Mouse (Mus musculus): ENCODE results near the gene CK137956. TPM values are rescaled to one million over a fixed set of nuclear protein-coding genes. Genes with fewer than 3 reads are reported as not detected.

Gene CK137956
- polyA plus RNA-seq, 1 experiment from 2014 or later = not detected

GRCm38 (mm10) chr4:127903954-127904353, 66.8 kb downstream of the CK137956 start:
- ATAC-seq (ENCODE audit: insufficient number of reproducible peaks, low FRiP score, low TSS enrichment, low read depth) = no peak
- WGBS = 50% methylated on average over 3 of the region's 3 CpGs

GRCm38 (mm10) chr4:127900893-127901456, 69.8 kb downstream of the CK137956 start:
- H3K4me3 ChIP-seq (replicated peaks) = no peak overlapping the region
- no peak overlapping the region for H3K9ac ChIP-seq
- WGBS = 73% methylated on average over 7 of the region's 7 CpGs
- no peaks in the 10 kb centered on the region for H3K9me3 ChIP-seq (replicated peaks)
- H3K27me3 ChIP-seq = no peaks in the 10 kb centered on the region
- no peaks in the 10 kb centered on the region for H3K36me3 ChIP-seq
- H3K4me1 ChIP-seq = no peaks in the 10 kb centered on the region
- no peak for ATAC-seq (ENCODE audit: insufficient number of reproducible peaks, low FRiP score, low TSS enrichment, low read depth)
- H3K27ac ChIP-seq (replicated peaks) = no peak overlapping the region
- H3K4me2 ChIP-seq (replicated peaks) = no peak overlapping the region

More at GRCm38 (mm10) chr4:127903954-127904353, 66.8 kb downstream of the CK137956 start:
- Histone ChIP-seq H3K27ac (replicated peaks) (no peak overlapping the region), H3K4me1 (no peaks in the 10 kb centered on the region), H3K9me3 (replicated peaks) (no peaks in the 10 kb centered on the region), H3K36me3 (no peaks in the 10 kb centered on the region), H3K4me2 (replicated peaks) (no peak overlapping the region), H3K9ac (no peak overlapping the region), H3K27me3 (no peaks in the 10 kb centered on the region), H3K4me3 (replicated peaks) (no peak overlapping the region)

GRCm38 (mm10) chr4:127889071-127889470, 81.7 kb downstream of the CK137956 start:
- no peaks in the 10 kb centered on the region for H3K36me3 ChIP-seq
- H3K9me3 ChIP-seq (replicated peaks) = no peaks in the 10 kb centered on the region
- H3K4me1 ChIP-seq = no peaks in the 10 kb centered on the region
- no peak overlapping the region for H3K4me3 ChIP-seq (replicated peaks)
- H3K9ac ChIP-seq = no peak overlapping the region
- no peaks in the 10 kb centered on the region for H3K27me3 ChIP-seq
- WGBS = 81% methylated on average over 7 of the region's 7 CpGs
- no peak for ATAC-seq (ENCODE audit: insufficient number of reproducible peaks, low FRiP score, low TSS enrichment, low read depth)
- no peak overlapping the region for H3K27ac ChIP-seq (replicated peaks)
- no peak overlapping the region for H3K4me2 ChIP-seq (replicated peaks)

GRCm38 (mm10) chr4:127878966-127879365, 91.8 kb downstream of the CK137956 start:
- no peak overlapping the region for H3K27ac ChIP-seq (replicated peaks)
- no peak overlapping the region for H3K4me3 ChIP-seq (replicated peaks)
- ATAC-seq (ENCODE audit: insufficient number of reproducible peaks, low FRiP score, low TSS enrichment, low read depth) = no peak
- no peaks in the 10 kb centered on the region for H3K36me3 ChIP-seq
- no peaks in the 10 kb centered on the region for H3K4me1 ChIP-seq
- WGBS = 91% methylated on average over 8 of the region's 8 CpGs
- H3K27me3 ChIP-seq = no peaks in the 10 kb centered on the region
- H3K9me3 ChIP-seq (replicated peaks) = no peaks in the 10 kb centered on the region
- H3K9ac ChIP-seq = no peak overlapping the region
- no peak overlapping the region for H3K4me2 ChIP-seq (replicated peaks)

Other genes starting within 250 kb of the CK137956 start
- 0.07 and 0.19 TPM in 2 replicates for gene Csmd2, start 16.9 kb upstream of the CK137956 start, polyA plus RNA-seq (2015; fragmentation: Nextera tagmentation; extraction: Ambion mirVana)